Comparison of ENCODE assay signal across 23 mouse cellular contexts in genomic region chr13:25617578-25617977, GRCm38 (mm10).
DNase-seq lines count a peak whose midpoint lies in the region; ATAC-seq lines count a peak whose summit lies in the region.
"Had no signal": no experiment of that assay in that cellular context is flagged by ENCODE, and none has a peak within 500 bp of the region (broad histone marks: within the 10 kb centered on the region; RNA-seq: fewer than 3 reads in every experiment).

No protein-coding gene starts in this region.

- no peaks in the 10 kb centered on the region for H3K36me3 ChIP-seq in forebrain, embryonic 14.5 days (ENCODE audit: control insufficient read depth, insufficient read depth, low read length)
- H3K36me3 ChIP-seq in forebrain, embryonic 16.5 days (ENCODE audit: control insufficient read depth, insufficient read depth) = no peaks in the 10 kb centered on the region
- H3K36me3 ChIP-seq: forebrain, embryonic 10.5 days; forebrain, embryonic 15.5 days; hindbrain, embryonic 12.5 days; hindbrain, embryonic 15.5 days had no signal

- no peak overlapping the region for H3K4me3 ChIP-seq in forebrain, embryonic 14.5 days (ENCODE audit: low read depth, low read length)
- H3K4me3 ChIP-seq in forebrain, embryonic 16.5 days (replicated peaks; ENCODE audit: low read length) = no peak overlapping the region
- H3K4me3 ChIP-seq: forebrain, embryonic 10.5 days; forebrain, embryonic 15.5 days; hindbrain, embryonic 12.5 days; hindbrain, embryonic 15.5 days had no signal

- no peak overlapping the region for H3K9ac ChIP-seq in forebrain, embryonic 14.5 days (ENCODE audit: low read length)
- H3K9ac ChIP-seq in forebrain, embryonic 16.5 days (replicated peaks; ENCODE audit: low read depth, low read length) = no peak overlapping the region
- H3K9ac ChIP-seq: forebrain, embryonic 15.5 days; hindbrain, embryonic 12.5 days; hindbrain, embryonic 15.5 days had no signal

- H3K27ac ChIP-seq in forebrain, embryonic 14.5 days (ENCODE audit: low read depth, low read length) = no peak overlapping the region
- H3K27ac ChIP-seq in forebrain, embryonic 16.5 days (ENCODE audit: low read length) = no peak overlapping the region
- H3K27ac ChIP-seq: forebrain, embryonic 10.5 days; forebrain, embryonic 15.5 days; hindbrain, embryonic 12.5 days; hindbrain, embryonic 15.5 days had no signal

- ATAC-seq in forebrain, embryonic 14.5 days = 0 out of 2 replicates have a peak, but pooled peaks have one; percentile 32
- ATAC-seq in forebrain, embryonic 16.5 days = no peak
- ATAC-seq: forebrain, embryonic 15.5 days; intestine, postnatal 0 days; Patski had no signal

- 15% methylated on average over 4 of the region's 4 CpGs for WGBS in forebrain, embryonic 14.5 days
- WGBS in forebrain, embryonic 16.5 days = 15% methylated on average over 4 of the region's 4 CpGs

- no peaks in the 10 kb centered on the region for H3K27me3 ChIP-seq in forebrain, embryonic 14.5 days (replicated peaks; ENCODE audit: control insufficient read depth, insufficient read depth, low read length)
- no peaks in the 10 kb centered on the region for H3K27me3 ChIP-seq in forebrain, embryonic 16.5 days (replicated peaks; ENCODE audit: control insufficient read depth, insufficient read depth, low read length)
- H3K27me3 ChIP-seq: forebrain, embryonic 15.5 days; hindbrain, embryonic 12.5 days; hindbrain, embryonic 15.5 days; Patski had no signal

- H3K4me1 ChIP-seq in forebrain, embryonic 14.5 days (ENCODE audit: control insufficient read depth, insufficient read depth, low read length) = no peaks in the 10 kb centered on the region
- H3K4me1 ChIP-seq in forebrain, embryonic 16.5 days (replicated peaks; ENCODE audit: control insufficient read depth, insufficient read depth, low read length) = no peaks in the 10 kb centered on the region
- H3K4me1 ChIP-seq: forebrain, embryonic 15.5 days; hindbrain, embryonic 15.5 days had no signal

- no peak overlapping the region for H3K4me2 ChIP-seq in forebrain, embryonic 14.5 days (ENCODE audit: low read length)
- H3K4me2 ChIP-seq in forebrain, embryonic 16.5 days (ENCODE audit: low read length) = no peak overlapping the region
- H3K4me2 ChIP-seq: forebrain, embryonic 15.5 days; heart, embryonic 11.5 days; hindbrain, embryonic 12.5 days; hindbrain, embryonic 15.5 days had no signal

- peak; percentile 54 for DNase-seq in embryo, embryonic 10 days (ENCODE audit: low spot score)
- DNase-seq in embryo, embryonic 9.5 days (ENCODE audit: extremely low spot score) = no peak
- peak; percentile 7 for DNase-seq in forebrain, embryonic 14.5 days (ENCODE audit: low spot score)
- peak; percentile 51 for DNase-seq in forelimb bud, embryonic 11.5 days (ENCODE audit: low read depth, low spot score)
- peak; percentile 4 for DNase-seq in retina, postnatal 1 day
- DNase-seq in cerebellum, adult 11-12 months = no peak
- no peak for DNase-seq in urinary bladder, postnatal 14 days (ENCODE audit: low spot score)
- DNase-seq: adrenal gland, adult 2 months; adrenal gland, postnatal 14 days; cerebellum, adult 18-20 months; cerebellum, adult 9-10 months; cerebellum, postnatal 14 days; gastrocnemius, postnatal 10 days; gastrocnemius, postnatal 36 days; kidney, adult 2 months had no signal

- no peaks in the 10 kb centered on the region for H3K9me3 ChIP-seq in forebrain, embryonic 14.5 days (replicated peaks; ENCODE audit: control insufficient read depth, low read length)
- no peaks in the 10 kb centered on the region for H3K9me3 ChIP-seq in forebrain, embryonic 16.5 days (ENCODE audit: control insufficient read depth, low read length)
- H3K9me3 ChIP-seq: forebrain, embryonic 10.5 days; forebrain, embryonic 15.5 days; hindbrain, embryonic 12.5 days; hindbrain, embryonic 15.5 days had no signal

Comparison
In these comparisons a context has a peak if more than half of its experiments do, and no peak if none do; other contexts are left out.
1. DNase-seq: peak in embryo, embryonic 10 days (single experiment), forebrain, embryonic 14.5 days (single experiment), forelimb bud, embryonic 11.5 days (single experiment) and retina, postnatal 1 day (single experiment); none in embryo, embryonic 9.5 days (single experiment), cerebellum, adult 11-12 months (single experiment) and urinary bladder, postnatal 14 days (single experiment).